Mouse (Mus musculus): Measurements from ENCODE around the gene Ccnb1.

- TF ChIP-seq CTCF (IDR thresholded peaks at IDR 0.05; ENCODE audit: low read depth, low read length) (no peak), POLR2A (IDR thresholded peaks at IDR 0.05; ENCODE audit: extremely low read depth, insufficient read depth, low read length) (no peak)
Measured at GRCm38 (mm10) chr13:100750799-100751198, 35.6 kb downstream of the Ccnb1 start.
